In the genomic region with DNA sequence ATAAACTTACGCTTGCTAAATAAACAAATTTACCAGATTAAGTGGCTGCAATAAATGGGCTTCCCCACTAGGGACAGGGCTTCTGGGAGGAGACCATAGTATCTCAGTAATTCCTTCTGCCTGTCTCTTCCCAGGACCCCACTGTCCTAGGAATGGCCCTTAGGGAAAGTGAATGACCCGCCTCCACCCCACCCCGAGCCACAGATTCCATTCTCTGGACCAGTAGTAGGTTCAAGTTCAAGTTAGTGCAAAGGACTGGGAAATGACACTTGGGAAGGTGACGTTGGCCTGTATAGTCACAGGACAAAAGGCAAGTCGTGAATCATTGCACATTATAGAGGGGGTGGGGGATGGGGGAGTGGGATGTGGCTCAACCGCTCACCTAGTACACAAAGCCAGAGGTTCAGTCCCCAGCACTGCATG, we compare ENCODE assay signal across 10 mouse cellular contexts. TPM values are rescaled to one million over a fixed set of nuclear protein-coding genes. Genes with fewer than 3 reads are reported as not detected.
DNase-seq lines count a peak whose midpoint lies in the region; ATAC-seq lines count a peak whose summit lies in the region.
"Had no signal": no experiment of that assay in that cellular context is flagged by ENCODE, and none has a peak within 500 bp of the region (broad histone marks: within the 10 kb centered on the region; RNA-seq: fewer than 3 reads in every experiment).

No protein-coding gene starts in this region.

- peak overlapping the region; percentile 70 for H3K9ac ChIP-seq in heart, embryonic 13.5 days
- H3K9ac ChIP-seq in limb, embryonic 12.5 days (replicated peaks), result no peak overlapping the region
- peak overlapping the region; percentile 54; the same call in 1 of the 2 replicates for H3K9ac ChIP-seq in stomach, embryonic 16.5 days (ENCODE audit: low read length)
- H3K9ac ChIP-seq in forebrain, embryonic 13.5 days, result no peak overlapping the region

- no peaks in the 10 kb centered on the region for H3K9me3 ChIP-seq in heart, embryonic 13.5 days
- no peaks in the 10 kb centered on the region for H3K9me3 ChIP-seq in limb, embryonic 12.5 days
- H3K9me3 ChIP-seq in stomach, embryonic 16.5 days (replicated peaks; ENCODE audit: control insufficient read depth, low read length), result no peaks in the 10 kb centered on the region
- H3K9me3 ChIP-seq in forebrain, embryonic 13.5 days (replicated peaks), result no peaks in the 10 kb centered on the region

- peak overlapping the region; percentile 18; the same call in 1 of the 2 replicates for H3K4me3 ChIP-seq in heart, embryonic 13.5 days
- H3K4me3 ChIP-seq in limb, embryonic 12.5 days (replicated peaks), result peak overlapping the region; percentile 17
- H3K4me3 ChIP-seq in stomach, embryonic 16.5 days (replicated peaks; ENCODE audit: low read length), result peak overlapping the region; percentile 25; the same call in 1 of the 2 replicates
- H3K4me3 ChIP-seq in forebrain, embryonic 13.5 days, result no peak overlapping the region

- ATAC-seq in heart, embryonic 13.5 days (ENCODE audit: extremely low read depth, insufficient number of reproducible peaks, low FRiP score, low TSS enrichment), result no peak
- ATAC-seq in limb, embryonic 12.5 days (ENCODE audit: insufficient number of reproducible peaks, insufficient read depth, low FRiP score, low TSS enrichment, low read depth), result no peak
- 0 out of 2 replicates have a peak, but pooled peaks have one; percentile 12 for ATAC-seq in stomach, embryonic 16.5 days (ENCODE audit: insufficient read depth, low FRiP score)
- ATAC-seq in forebrain, embryonic 13.5 days, result no peak
- ATAC-seq in activated CD4-positive, CD25-positive, alpha-beta regulatory T cell, adult 4 months, result no peak

- intact Hi-C loops in heart, postnatal 14 days (cut with DNase I), result no loop called here

- WGBS in heart, embryonic 13.5 days, result 42% methylated on average over 6 of the region's 6 CpGs
- WGBS in limb, embryonic 12.5 days, result 11% methylated on average over 6 of the region's 6 CpGs
- 32% methylated on average over 6 of the region's 6 CpGs for WGBS in stomach, embryonic 16.5 days
- WGBS in forebrain, embryonic 13.5 days, result 62% methylated on average over 6 of the region's 6 CpGs

- 0 out of 2 replicates have a peak overlapping the region, but pooled peaks have one; percentile 25 for H3K27ac ChIP-seq in heart, embryonic 13.5 days (replicated peaks)
- H3K27ac ChIP-seq in limb, embryonic 12.5 days, result peak overlapping the region; percentile 68
- peak overlapping the region; percentile 84 for H3K27ac ChIP-seq in stomach, embryonic 16.5 days (ENCODE audit: low read length)
- no peak overlapping the region for H3K27ac ChIP-seq in forebrain, embryonic 13.5 days

- H3K36me3 ChIP-seq in heart, embryonic 13.5 days, result no peaks in the 10 kb centered on the region
- no peaks in the 10 kb centered on the region for H3K36me3 ChIP-seq in limb, embryonic 12.5 days
- no peaks in the 10 kb centered on the region for H3K36me3 ChIP-seq in stomach, embryonic 16.5 days (ENCODE audit: control insufficient read depth, insufficient read depth, low read length)
- no peaks in the 10 kb centered on the region for H3K36me3 ChIP-seq in forebrain, embryonic 13.5 days (ENCODE audit: poor library complexity, severe bottlenecking)

- H3K4me1 ChIP-seq in heart, embryonic 13.5 days, result peaks cover 25% of the 10 kb centered on the region
- peaks cover 28% of the 10 kb centered on the region for H3K4me1 ChIP-seq in limb, embryonic 12.5 days (replicated peaks)
- H3K4me1 ChIP-seq in stomach, embryonic 16.5 days (ENCODE audit: control insufficient read depth, insufficient read depth, low read length), result peaks cover 20% of the 10 kb centered on the region
- H3K4me1 ChIP-seq in forebrain, embryonic 13.5 days, result peaks cover 10% of the 10 kb centered on the region

- H3K4me2 ChIP-seq in heart, embryonic 13.5 days, result peak overlapping the region; percentile 65
- peak overlapping the region; percentile 57 for H3K4me2 ChIP-seq in limb, embryonic 12.5 days
- peak overlapping the region; percentile 58 for H3K4me2 ChIP-seq in stomach, embryonic 16.5 days (ENCODE audit: low read depth, low read length)
- H3K4me2 ChIP-seq in forebrain, embryonic 13.5 days, result no peak overlapping the region

- peaks cover 8% of the 10 kb centered on the region; the same call in 1 of the 2 replicates for H3K27me3 ChIP-seq in heart, embryonic 13.5 days (replicated peaks)
- no peaks in the 10 kb centered on the region for H3K27me3 ChIP-seq in limb, embryonic 12.5 days
- H3K27me3 ChIP-seq in stomach, embryonic 16.5 days (ENCODE audit: control insufficient read depth, insufficient read depth, low read length), result no peaks in the 10 kb centered on the region
- no peaks in the 10 kb centered on the region for H3K27me3 ChIP-seq in forebrain, embryonic 13.5 days

- no peak for DNase-seq in heart, postnatal 14 days
- DNase-seq in retina, embryonic 14.5 days (ENCODE audit: low spot score), result peak; percentile 54
- DNase-seq in retina, postnatal 1 day, result no peak
- DNase-seq: cerebellum, postnatal 14 days had no signal

RNA-seq across cellular contexts. Expression of a gene that starts 15.4 kb away (rescaled TPM):
- polyA plus RNA-seq in heart, embryonic 13.5 days (2015; fragmentation: Nextera tagmentation; extraction: Ambion mirVana), result 9.8 and 10.7 TPM in 2 replicates
- total RNA-seq in heart, postnatal 14 days (2021), result 10 to 100 TPM; 19.6 to 27.0 TPM
- polyA plus RNA-seq in limb, embryonic 12.5 days (2016; fragmentation: Nextera tagmentation; extraction: Ambion mirVana), result 75.8 and 139 TPM in 2 replicates
- 15.1 and 16.2 TPM in 2 replicates for polyA plus RNA-seq in stomach, embryonic 16.5 days (2015; fragmentation: Nextera tagmentation; extraction: Ambion mirVana)
- 34.0 and 35.5 TPM in 2 replicates for polyA plus RNA-seq in forebrain, embryonic 13.5 days (2015; fragmentation: Nextera tagmentation; extraction: Ambion mirVana)
- 10 to 100 TPM; 17.6 to 22.8 TPM for polyA plus RNA-seq in activated CD4-positive, CD25-positive, alpha-beta regulatory T cell, adult 4 months (2017; shearing (Covaris generic))

RNA-seq across cellular contexts. Expression of a gene that starts 19.1 kb away (rescaled TPM):
- 15.3 and 18.2 TPM in 2 replicates for polyA plus RNA-seq in heart, embryonic 13.5 days (2015; fragmentation: Nextera tagmentation; extraction: Ambion mirVana)
- total RNA-seq in heart, postnatal 14 days (2021), result 10 to 100 TPM; 62.5 TPM
- 18.1 and 20.0 TPM in 2 replicates for polyA plus RNA-seq in limb, embryonic 12.5 days (2016; fragmentation: Nextera tagmentation; extraction: Ambion mirVana)
- 18.4 and 21.7 TPM in 2 replicates for polyA plus RNA-seq in stomach, embryonic 16.5 days (2015; fragmentation: Nextera tagmentation; extraction: Ambion mirVana)
- polyA plus RNA-seq in forebrain, embryonic 13.5 days (2015; fragmentation: Nextera tagmentation; extraction: Ambion mirVana), result 20.2 and 22.0 TPM in 2 replicates
- polyA plus RNA-seq in activated CD4-positive, CD25-positive, alpha-beta regulatory T cell, adult 4 months (2017; shearing (Covaris generic)), result not detected

RNA-seq across cellular contexts. Expression of a gene that starts 57.6 kb away (rescaled TPM):
- polyA plus RNA-seq in heart, embryonic 13.5 days (2015; fragmentation: Nextera tagmentation; extraction: Ambion mirVana), result not detected in 2 replicates
- total RNA-seq in heart, postnatal 14 days (2021), result not detected
- not detected in 2 replicates for polyA plus RNA-seq in limb, embryonic 12.5 days (2016; fragmentation: Nextera tagmentation; extraction: Ambion mirVana)
- polyA plus RNA-seq in stomach, embryonic 16.5 days (2015; fragmentation: Nextera tagmentation; extraction: Ambion mirVana), result 0.05 and 0.21 TPM in 2 replicates
- not detected in 2 replicates for polyA plus RNA-seq in forebrain, embryonic 13.5 days (2015; fragmentation: Nextera tagmentation; extraction: Ambion mirVana)
- polyA plus RNA-seq in activated CD4-positive, CD25-positive, alpha-beta regulatory T cell, adult 4 months (2017; shearing (Covaris generic)), result not detected
- total RNA-seq: hematopoietic stem cell, adult 5-6 weeks had no signal

Comparison
In these comparisons a context has a peak if more than half of its experiments do, and no peak if none do; other contexts are left out.
1. H3K9ac ChIP-seq: peak in heart, embryonic 13.5 days (single experiment) and stomach, embryonic 16.5 days (single experiment); none in limb, embryonic 12.5 days (single experiment) and forebrain, embryonic 13.5 days (single experiment).
2. RNA of a gene that starts 19.1 kb away (polyA plus RNA-seq): 20.2 to 22.0 TPM in forebrain, embryonic 13.5 days, 18.1 to 20.0 TPM in limb, embryonic 12.5 days, 18.4 to 21.7 TPM in stomach, embryonic 16.5 days and 15.3 to 18.2 TPM in heart, embryonic 13.5 days; not detected in activated CD4-positive, CD25-positive, alpha-beta regulatory T cell, adult 4 months; every median in the first group is over 10 times any median in the second.